Mouse (Mus musculus) G1E (cell line): ENCODE data around the gene Otop1.

Experiments
- CTCF ChIP-seq: IDR thresholded peaks from 2 replicates; pipeline ENCODE4 v1.5.1; 2012; ENCODE audit warnings: low read depth, low read length, inconsistent platforms, mixed read lengths
- GATA1 ChIP-seq: IDR thresholded peaks from 2 replicates; pipeline ENCODE4 v1.6.1; 2012; ENCODE audit warnings: borderline replicate concordance, low read length, inconsistent platforms, mixed read lengths

GRCm38 (mm10) chr5:38277936-38278600 lies 2.3 kb downstream of the Otop1 start:
- TF ChIP-seq CTCF (no peak), GATA1 (no peak)
